22 mouse cellular contexts compared by ENCODE assay signal in genomic region chr3:146246992-146247391, GRCm38 (mm10).
"Had no signal": no experiment of that assay in that cellular context is flagged by ENCODE, and none has a peak within 500 bp of the region (broad histone marks: within the 10 kb centered on the region; RNA-seq: fewer than 3 reads in every experiment).

No protein-coding gene starts in this region.

- H3K27ac ChIP-seq: heart, adult 2 months; heart, embryonic 13.5 days; heart, embryonic 15.5 days; hindbrain, embryonic 13.5 days; hindbrain, embryonic 15.5 days; hindbrain, postnatal 0 days; limb, embryonic 13.5 days; limb, embryonic 15.5 days had no signal

- H3K27me3 ChIP-seq: heart, embryonic 13.5 days; heart, embryonic 15.5 days; hindbrain, embryonic 13.5 days; hindbrain, embryonic 15.5 days; limb, embryonic 13.5 days; limb, embryonic 15.5 days had no signal

- H3K4me2 ChIP-seq: heart, embryonic 11.5 days; heart, embryonic 13.5 days; heart, embryonic 15.5 days; hindbrain, embryonic 13.5 days; hindbrain, embryonic 15.5 days; limb, embryonic 13.5 days; limb, embryonic 15.5 days had no signal

- ATAC-seq: hindbrain, postnatal 0 days; intestine, embryonic 16.5 days had no signal

- H3K36me3 ChIP-seq: heart, embryonic 15.5 days; hindbrain, embryonic 13.5 days; hindbrain, embryonic 15.5 days; limb, embryonic 13.5 days; limb, embryonic 15.5 days had no signal

- DNase-seq: gastrocnemius, postnatal 14 days; gastrocnemius, postnatal 36 days; heart, adult 11 months; heart, adult 2 months; heart, postnatal 14 days; heart, postnatal 36 days; kidney, adult 11 months; kidney, adult 2 months; kidney, postnatal 14 days; kidney, postnatal 36 days; layer of hippocampus, adult 9-11 months; layer of hippocampus, postnatal 36 days; left cerebral cortex, postnatal 4 days had no signal

- H3K9me3 ChIP-seq: heart, embryonic 13.5 days; heart, embryonic 15.5 days; hindbrain, embryonic 13.5 days; hindbrain, embryonic 15.5 days; limb, embryonic 13.5 days; limb, embryonic 15.5 days had no signal

- H3K4me3 ChIP-seq: heart, adult 2 months; heart, embryonic 13.5 days; heart, embryonic 15.5 days; hindbrain, embryonic 13.5 days; hindbrain, embryonic 15.5 days; limb, embryonic 13.5 days; limb, embryonic 15.5 days had no signal

- H3K9ac ChIP-seq: heart, embryonic 13.5 days; heart, embryonic 15.5 days; hindbrain, embryonic 13.5 days; hindbrain, embryonic 15.5 days; limb, embryonic 13.5 days; limb, embryonic 15.5 days had no signal

- H3K4me1 ChIP-seq: hindbrain, embryonic 13.5 days; hindbrain, embryonic 15.5 days; limb, embryonic 15.5 days had no signal
